Mouse (Mus musculus) E14TG2a.4 (cell line): ENCODE data around the gene Mthfd2.

Experiments
- CTCF ChIP-seq: conservative IDR thresholded peaks from 2 replicates; pipeline ENCODE4 v1.5.1; 2014; ENCODE audit warnings: low read length
- NANOG ChIP-seq: IDR thresholded peaks from 2 replicates; pipeline ENCODE4 v1.6.1; 2014; ENCODE audit warnings: borderline replicate concordance, low read length, mixed read lengths
- POU5F1 ChIP-seq: IDR thresholded peaks from 2 replicates; pipeline ENCODE4 v1.6.1; 2014; ENCODE audit warnings: low read length, borderline replicate concordance

DNA sequence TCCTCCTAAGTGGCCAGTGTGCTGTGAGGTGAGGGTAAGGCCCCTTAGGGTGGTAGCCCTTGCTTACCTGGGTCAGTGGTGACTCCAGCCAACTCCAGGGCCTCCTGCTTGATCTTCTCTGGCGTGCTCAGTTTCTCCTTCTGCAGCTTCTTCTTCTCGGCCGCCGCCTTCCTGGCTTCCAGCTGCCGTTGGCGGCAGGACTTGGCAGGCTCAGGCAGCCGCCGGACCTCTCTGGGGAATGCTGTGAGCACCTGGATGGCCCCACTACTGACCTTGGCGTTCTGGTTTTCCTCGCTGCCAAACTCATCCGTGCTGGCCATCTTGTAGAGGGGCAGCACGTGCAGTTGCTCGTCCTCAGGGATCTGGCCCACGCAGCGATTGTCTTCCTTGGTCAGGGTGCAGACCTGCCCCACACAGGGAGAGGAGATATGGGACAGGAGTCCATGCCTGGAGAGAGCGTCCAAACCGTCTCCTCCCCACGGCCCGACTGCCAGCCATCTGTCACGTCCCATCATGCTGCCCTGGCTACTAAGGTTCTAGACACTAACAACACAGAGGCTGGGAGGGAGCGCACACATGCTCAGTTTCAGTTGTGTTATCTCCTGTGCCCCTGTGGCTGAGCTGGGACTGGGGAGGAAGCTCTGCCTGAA is 44.7 kb upstream of the Mthfd2 start:
- TF ChIP-seq CTCF (no peak), POU5F1 (no peak), NANOG (no peak)
